Mouse (Mus musculus) testis, adult 2 months (tissue): ENCODE results near the gene Rsph1.

Experiments
- CTCF ChIP-seq: fragments of 200-500 bp; IDR thresholded peaks from 2 replicates; pipeline ENCODE4 v1.5.1; 2012; ENCODE audit warnings: low read depth, mild to moderate bottlenecking, inconsistent platforms, low read length, moderate library complexity; ENCODE audit not compliant: control insufficient read depth, insufficient read depth, insufficient replicate concordance
- POLR2A ChIP-seq: fragments of 200-500 bp; IDR thresholded peaks from 2 replicates; pipeline ENCODE4 v1.6.1; 2012; ENCODE audit warnings: low read depth, mild to moderate bottlenecking, inconsistent platforms, low read length, moderate library complexity; ENCODE audit not compliant: control insufficient read depth

DNA sequence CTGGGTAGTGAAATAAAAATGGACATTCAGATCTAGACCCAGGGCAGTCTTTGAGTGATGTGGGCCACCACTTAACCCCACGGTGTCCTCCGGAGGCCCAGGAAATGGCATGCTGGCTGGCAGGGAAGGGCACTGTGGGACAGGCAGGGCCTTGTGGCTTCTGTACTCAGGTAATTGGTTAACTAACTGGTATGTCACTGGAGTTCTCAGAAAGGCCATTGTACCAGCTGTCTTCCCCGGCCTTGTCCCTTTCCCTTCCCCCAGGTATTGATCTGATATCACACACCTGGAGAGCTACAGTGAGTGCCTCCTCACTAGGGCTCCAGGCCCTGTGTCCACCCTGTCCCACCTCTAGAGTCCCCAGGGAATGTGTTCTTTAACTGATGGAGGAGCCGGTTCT lies 46.2 kb upstream of the Rsph1 start:
- TF ChIP-seq POLR2A (no peak), CTCF (no peak)
